Comparison of ENCODE assay signal across 8 mouse cellular contexts in genomic region chr8:126590599-126590998, GRCm38 (mm10). TPM values are rescaled to one million over a fixed set of nuclear protein-coding genes. Genes with fewer than 3 reads are reported as not detected.
DNase-seq lines count a peak whose midpoint lies in the region; ATAC-seq and TF ChIP-seq lines count a peak whose summit lies in the region.

No protein-coding gene starts in this region.

- H3K27ac ChIP-seq in embryonic facial prominence, embryonic 14.5 days (replicated peaks; ENCODE audit: low read depth, low read length) = peak overlapping the region; percentile 100
- H3K27ac ChIP-seq in intestine, postnatal 0 days (ENCODE audit: low read depth, low read length) = peak overlapping the region; percentile 98
- H3K27ac ChIP-seq in neural tube, embryonic 14.5 days (ENCODE audit: low read depth, low read length) = no peak overlapping the region

- H3K36me3 ChIP-seq in embryonic facial prominence, embryonic 14.5 days (ENCODE audit: control insufficient read depth, insufficient read depth, low read length) = peaks cover 64% of the 10 kb centered on the region
- H3K36me3 ChIP-seq in intestine, postnatal 0 days (ENCODE audit: control insufficient read depth, insufficient read depth) = peaks cover 38% of the 10 kb centered on the region
- H3K36me3 ChIP-seq in neural tube, embryonic 14.5 days (ENCODE audit: control insufficient read depth, insufficient read depth, low read length) = peaks cover 8% of the 10 kb centered on the region; the same call in 1 of the 2 replicates

- peaks cover 20% of the 10 kb centered on the region for H3K4me1 ChIP-seq in lung, adult 2 months (ENCODE audit: control insufficient read depth, insufficient read depth, low read length)
- peaks cover 45% of the 10 kb centered on the region for H3K4me1 ChIP-seq in embryonic facial prominence, embryonic 14.5 days (ENCODE audit: control insufficient read depth, insufficient read depth, low read length)
- H3K4me1 ChIP-seq in intestine, postnatal 0 days (replicated peaks; ENCODE audit: control insufficient read depth, insufficient read depth, low read length) = no peaks in the 10 kb centered on the region; the same call in 1 of the 2 replicates
- peaks cover 55% of the 10 kb centered on the region for H3K4me1 ChIP-seq in neural tube, embryonic 14.5 days (ENCODE audit: control insufficient read depth, insufficient read depth, low read length)

- no peak for DNase-seq in lung, adult 2 months
- no peak for DNase-seq in lung, postnatal 10 days
- no peak for DNase-seq in embryonic facial prominence, embryonic 14.5 days (ENCODE audit: low spot score)
- DNase-seq in T-cell, adult 2 months (ENCODE audit: low spot score) = no peak
- no peak for DNase-seq in ovary, postnatal 10 days (ENCODE audit: low spot score)
- no peak for DNase-seq in left cerebral cortex, postnatal 14 days (ENCODE audit: low spot score in 2 of 2)

- intact Hi-C loops in left cerebral cortex, postnatal 14 days (cut with DNase I) = loop anchor here (5.0 kb wide), 1 partner anchor 247 kb away; no protein-coding TSS in a partner anchor

- peak overlapping the region; percentile 85 for H3K4me3 ChIP-seq in lung, adult 2 months (replicated peaks; ENCODE audit: extremely low read depth, low read depth, low read length)
- H3K4me3 ChIP-seq in embryonic facial prominence, embryonic 14.5 days (ENCODE audit: low read depth, low read length) = peak overlapping the region; percentile 99
- peak overlapping the region; percentile 97 for H3K4me3 ChIP-seq in intestine, postnatal 0 days (ENCODE audit: low read depth, low read length)
- peak overlapping the region; percentile 100 for H3K4me3 ChIP-seq in neural tube, embryonic 14.5 days (ENCODE audit: low read depth, low read length)

- no peaks in the 10 kb centered on the region for H3K9me3 ChIP-seq in embryonic facial prominence, embryonic 14.5 days (ENCODE audit: control insufficient read depth, low read length)
- H3K9me3 ChIP-seq in intestine, postnatal 0 days (ENCODE audit: control insufficient read depth) = no peaks in the 10 kb centered on the region
- H3K9me3 ChIP-seq in neural tube, embryonic 14.5 days (ENCODE audit: control insufficient read depth, low read length) = no peaks in the 10 kb centered on the region

- no peak for ATAC-seq in embryonic facial prominence, embryonic 14.5 days (ENCODE audit: low read depth)
- no peak for ATAC-seq in intestine, postnatal 0 days
- ATAC-seq in neural tube, embryonic 14.5 days (ENCODE audit: low read depth) = no peak

- peak overlapping the region; percentile 95 for H3K4me2 ChIP-seq in embryonic facial prominence, embryonic 14.5 days (ENCODE audit: low read depth, low read length)
- H3K4me2 ChIP-seq in intestine, postnatal 0 days (replicated peaks; ENCODE audit: low read depth) = peak overlapping the region; percentile 78
- H3K4me2 ChIP-seq in neural tube, embryonic 14.5 days (ENCODE audit: low read depth, low read length) = peak overlapping the region; percentile 98

- H3K9ac ChIP-seq in embryonic facial prominence, embryonic 14.5 days (ENCODE audit: low read depth, low read length) = peak overlapping the region; percentile 100
- H3K9ac ChIP-seq in intestine, postnatal 0 days (ENCODE audit: low read depth, low read length) = peak overlapping the region; percentile 100
- H3K9ac ChIP-seq in neural tube, embryonic 14.5 days (replicated peaks; ENCODE audit: low read depth, low read length) = peak overlapping the region; percentile 55

- WGBS in lung, adult 2 months = 1% methylated on average over 4 of the region's 4 CpGs
- WGBS in embryonic facial prominence, embryonic 14.5 days = 21% methylated on average over 4 of the region's 4 CpGs
- 4% methylated on average over 4 of the region's 4 CpGs for WGBS in intestine, postnatal 0 days
- WGBS in neural tube, embryonic 14.5 days = 34% methylated on average over 4 of the region's 4 CpGs

- TF ChIP-seq CTCF in lung, adult 2 months (IDR thresholded peaks at IDR 0.05; ENCODE audit: insufficient read depth, low read length) = no peak
- TF ChIP-seq CTCF in intestine, postnatal 0 days (IDR thresholded peaks at IDR 0.05; ENCODE audit: low read depth) = no peak

- H3K27me3 ChIP-seq in embryonic facial prominence, embryonic 14.5 days (replicated peaks; ENCODE audit: control insufficient read depth, insufficient read depth, low read length) = no peaks in the 10 kb centered on the region
- H3K27me3 ChIP-seq in intestine, postnatal 0 days (replicated peaks; ENCODE audit: control insufficient read depth, insufficient read depth, low read length) = no peaks in the 10 kb centered on the region
- no peaks in the 10 kb centered on the region for H3K27me3 ChIP-seq in neural tube, embryonic 14.5 days (ENCODE audit: control insufficient read depth, insufficient read depth, low read length)

- TF ChIP-seq POLR2A in lung, adult 2 months (IDR thresholded peaks at IDR 0.05; ENCODE audit: borderline replicate concordance, extremely low read depth, low read depth, low read length) = no peak

RNA-seq across cellular contexts. Expression of gene Irf2bp2, which starts 3.2 kb away (rescaled TPM):
- polyA plus RNA-seq in lung, adult 2 months (2012; rRNA removed) = 81.2 and 127 TPM in 2 replicates
- 10.6 and 10.7 TPM in 2 replicates for polyA plus RNA-seq in embryonic facial prominence, embryonic 14.5 days (2014; fragmentation: Nextera tagmentation; extraction: Ambion mirVana)
- polyA plus RNA-seq in intestine, postnatal 0 days (2015; fragmentation: Nextera tagmentation; extraction: Ambion mirVana) = 13.3 and 14.9 TPM in 2 replicates
- polyA plus RNA-seq in neural tube, embryonic 14.5 days (2014; fragmentation: Nextera tagmentation; extraction: Ambion mirVana) = 8.5 and 8.8 TPM in 2 replicates
- 10 to 100 TPM; 56.9 to 62.5 TPM for total RNA-seq in left cerebral cortex, postnatal 14 days (2021)
